Mouse (Mus musculus) heart, postnatal 4 days (tissue): ENCODE data around the gene Pcbp4. TPM values are rescaled to one million over a fixed set of nuclear protein-coding genes. Genes with fewer than 3 reads are reported as not detected.
A peak's percentile ranks its signal among the peaks of the same experiment; 100 is the strongest.

Experiments
- DNase-seq: peaks from one replicate; pipeline ENCODE4 v3.0.0; 2021
- total RNA-seq, 2 experiments: library from RNA; stranded (reverse); gene quantifications; 2 replicates each; pipeline ENCODE4 v1.2.3; 2021

Pcbp4 gene
- total RNA-seq, 2 experiments from 2014 or later: 96.8 to 101 TPM

- DNase-seq: peak; percentile 93
These were observed 5.7 kb upstream of the Pcbp4 start, which contains the start of the genes Abhd14b and Abhd14a for GRCm38 (mm10) chr9:106447348-106447747. Gene Abhd14b, plus strand, starts transcription at chr9:106447459. Gene Abhd14a, minus strand, starts transcription at chr9:106447678.

- DNase-seq: no peak
These were observed 5.1 kb upstream of the Pcbp4 start for GRCm38 (mm10) chr9:106447951-106448350.

DNA sequence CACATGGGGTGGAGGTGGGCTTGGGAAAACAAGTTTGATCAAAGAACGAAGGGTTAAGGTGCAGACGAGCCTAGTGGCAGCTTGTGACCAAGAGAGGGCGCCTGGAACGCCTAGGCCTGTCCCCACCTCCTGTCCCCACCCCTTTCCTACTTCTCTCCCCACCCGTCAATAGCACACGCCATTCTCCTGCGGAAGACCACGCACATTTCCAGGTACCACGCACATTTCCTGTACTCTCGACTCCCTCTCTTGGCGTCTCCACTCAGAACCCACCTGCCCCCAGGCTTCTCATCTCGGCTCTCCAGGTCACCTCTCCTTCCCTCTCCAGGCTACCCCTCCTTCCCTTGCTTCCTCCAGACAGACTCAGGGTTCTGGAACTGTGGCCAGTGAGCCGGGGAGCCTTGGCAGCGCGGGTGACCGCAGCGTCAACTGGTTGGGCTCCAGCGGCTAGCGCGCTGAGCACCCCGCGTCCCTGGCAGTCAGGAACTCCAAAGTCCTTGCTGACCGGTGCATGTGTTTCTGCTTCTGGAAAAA is 4.5 kb upstream of the Pcbp4 start:
- peak; percentile 81 for DNase-seq

DNA sequence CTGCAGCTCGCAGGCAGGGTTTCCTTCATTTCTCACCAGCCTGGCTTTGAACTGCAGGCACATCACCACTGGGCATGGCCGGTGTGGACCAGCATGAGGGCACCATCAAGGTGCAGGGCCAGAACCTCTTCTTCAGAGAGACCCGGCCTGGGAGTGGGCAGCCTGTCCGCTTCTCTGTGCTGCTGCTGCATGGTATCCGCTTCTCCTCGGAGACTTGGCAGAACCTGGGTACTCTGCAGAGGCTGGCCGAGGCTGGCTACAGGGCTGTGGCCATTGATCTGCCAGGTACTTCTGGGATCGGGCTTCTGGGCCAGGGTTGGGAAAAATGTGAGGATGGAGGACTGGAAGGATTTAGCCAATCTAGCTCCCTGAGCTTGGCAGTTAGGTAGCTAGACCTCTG is 3.1 kb upstream of the Pcbp4 start:
- DNase-seq: no peak

DNA sequence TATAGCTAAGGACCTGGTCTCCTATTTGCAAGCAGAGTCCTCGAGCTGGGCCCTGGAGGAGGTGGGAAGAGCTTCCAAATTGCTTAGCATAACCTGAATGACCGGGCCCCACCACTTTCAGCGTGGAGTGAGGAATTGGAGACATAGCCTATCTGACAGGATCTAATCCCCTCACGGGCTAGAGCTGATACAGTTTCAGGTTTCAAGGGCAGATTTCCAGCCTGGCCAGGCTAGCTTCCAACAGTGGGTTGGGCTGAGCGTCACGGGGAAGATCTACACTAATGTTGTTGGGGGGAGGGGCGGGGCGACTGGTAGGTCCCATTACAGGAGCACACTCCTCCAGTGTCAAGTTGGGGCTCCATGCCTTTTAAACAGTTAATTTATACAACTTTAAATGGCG is 2.4 kb upstream of the Pcbp4 start:
- peak; percentile 69 for DNase-seq

DNA sequence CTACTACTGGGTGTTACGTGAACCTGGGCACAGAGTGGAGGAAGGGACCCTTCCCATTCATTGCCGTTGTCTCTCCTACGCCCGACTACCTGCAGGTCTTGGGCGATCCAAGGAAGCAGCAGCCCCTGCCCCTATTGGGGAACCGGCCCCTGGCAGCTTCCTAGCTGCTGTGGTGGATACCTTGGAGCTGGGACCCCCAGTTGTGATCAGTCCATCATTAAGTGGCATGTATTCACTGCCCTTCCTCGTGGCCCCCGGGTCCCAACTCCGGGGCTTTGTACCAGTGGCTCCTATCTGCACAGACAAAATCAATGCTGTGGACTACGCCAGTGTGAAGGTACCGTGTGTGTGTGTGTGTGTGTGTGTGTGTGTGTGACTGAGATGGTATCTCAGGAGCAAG is 1.8 kb upstream of the Pcbp4 start:
- no peak for DNase-seq

GRCm38 (mm10) chr9:106451899-106452298 is 1.2 kb upstream of the Pcbp4 start:
- DNase-seq: no peak

DNA sequence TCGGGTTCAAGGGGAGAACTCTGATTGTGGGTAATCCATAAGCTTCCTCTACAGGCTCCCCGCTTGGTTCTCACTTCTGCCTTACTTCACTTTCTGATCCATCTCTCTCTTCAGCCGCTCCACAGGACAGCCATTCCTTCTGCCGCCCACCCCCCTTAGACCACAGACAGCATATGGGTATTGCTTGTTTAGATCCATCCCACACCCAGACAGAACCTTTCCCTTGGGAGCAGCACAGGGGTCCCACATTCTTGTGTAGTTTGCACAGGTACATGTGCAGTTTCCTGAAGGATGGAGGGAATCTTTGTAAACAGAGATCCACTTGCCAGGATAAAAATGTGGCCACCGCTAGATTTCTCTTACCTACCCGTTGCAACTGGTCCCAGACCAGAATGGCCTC is 740 bp upstream of the Pcbp4 start:
- no peak for DNase-seq

DNA sequence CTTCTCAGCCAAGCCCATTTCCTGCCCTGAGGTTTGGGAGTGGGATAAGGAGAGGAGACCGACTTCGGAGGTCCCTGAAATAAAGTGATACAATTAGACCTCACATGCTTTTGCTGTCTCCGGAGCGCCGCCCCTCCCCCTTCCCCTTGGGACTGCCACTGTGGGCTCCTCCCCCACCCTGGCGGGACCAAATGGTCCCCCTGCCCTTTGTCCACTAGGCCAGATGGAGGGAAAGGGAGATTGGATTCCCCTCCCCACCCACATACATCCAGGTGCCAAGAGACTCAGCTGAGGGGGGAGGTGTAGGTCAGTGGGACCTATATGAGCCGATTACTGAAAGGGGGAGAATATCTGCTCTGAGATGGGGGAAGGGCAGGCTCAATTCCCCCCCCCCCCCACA is 270 bp upstream of the Pcbp4 start:
- DNase-seq: peak; percentile 67

- peak; percentile 39 for DNase-seq
These were observed 1.1 kb downstream of the Pcbp4 start for GRCm38 (mm10) chr9:106454071-106454761.

GRCm38 (mm10) chr9:106454888-106455681 is 2.0 kb downstream of the Pcbp4 start:
- no peak for DNase-seq

DNA sequence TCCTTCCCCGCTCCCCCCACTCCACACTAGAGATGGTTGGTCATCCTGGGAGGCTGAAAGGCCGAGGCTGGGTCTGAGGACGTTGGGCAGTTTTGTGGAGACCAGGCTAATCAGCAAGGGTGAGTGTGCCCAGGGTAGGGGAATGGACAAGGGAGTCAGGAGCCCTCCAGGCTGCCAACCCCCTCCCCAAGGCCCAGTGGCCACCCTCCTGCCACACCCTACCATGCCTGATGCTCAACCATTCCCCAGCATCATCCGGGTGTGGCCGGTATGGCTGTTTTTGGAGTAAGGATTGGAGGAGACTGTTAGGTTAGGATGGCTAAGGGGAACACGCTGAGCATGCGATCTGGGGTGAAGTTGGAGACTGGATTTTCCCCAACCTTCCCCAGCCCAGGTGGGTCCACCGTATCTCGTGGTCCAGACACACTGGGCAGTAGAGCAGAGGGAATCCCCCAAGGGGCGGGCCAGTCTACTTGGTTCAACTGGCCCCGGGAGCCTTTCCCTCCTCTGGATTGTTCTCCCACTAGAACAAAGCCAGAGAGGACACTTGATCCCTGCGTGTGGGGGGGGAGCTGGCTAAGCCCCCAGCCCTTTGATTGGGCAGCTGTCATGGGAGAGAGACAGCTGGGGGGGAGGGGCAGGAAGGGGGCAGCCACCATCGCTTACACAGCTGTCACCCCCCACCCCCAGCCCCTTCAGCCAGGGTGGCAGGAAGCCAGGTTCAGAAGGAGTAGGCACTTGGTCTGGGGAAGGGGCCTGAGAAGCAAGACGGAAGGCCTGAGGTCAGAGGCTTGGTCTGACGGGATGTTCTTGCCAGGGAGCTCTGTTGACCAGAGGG is 3.5 kb downstream of the Pcbp4 start:
- peak; percentile 40 for DNase-seq

DNA sequence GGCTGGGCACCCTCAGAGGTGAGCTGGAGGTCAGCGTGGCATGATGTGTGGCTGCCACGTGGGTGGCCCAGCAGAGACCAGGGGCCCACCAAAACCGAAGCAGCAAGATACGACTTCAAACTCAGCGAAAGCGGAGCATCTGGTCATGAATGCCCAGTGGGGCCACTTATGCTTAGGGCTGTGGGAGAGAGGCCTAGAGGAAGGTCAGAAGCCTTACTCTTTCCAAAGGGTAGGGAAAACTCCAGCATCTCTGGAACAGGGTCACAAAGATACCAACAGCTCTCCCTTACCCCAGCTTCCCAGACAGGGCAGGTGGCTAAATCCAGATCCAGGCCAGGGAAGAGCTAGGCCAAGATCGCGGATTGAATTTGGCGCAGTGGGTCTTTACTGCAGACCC is 4.1 kb downstream of the Pcbp4 start:
- DNase-seq: no peak

GRCm38 (mm10) chr9:106457920-106458319 is 4.8 kb downstream of the Pcbp4 start:
- DNase-seq: peak; percentile 44

GRCm38 (mm10) chr9:106459946-106460345 is 6.9 kb downstream of the Pcbp4 start:
- no peak for DNase-seq

GRCm38 (mm10) chr9:106460401-106461025 is 7.4 kb downstream of the Pcbp4 start:
- no peak for DNase-seq

GRCm38 (mm10) chr9:106461026-106461415 is 7.9 kb downstream of the Pcbp4 start:
- no peak for DNase-seq

- DNase-seq: no peak
These were observed 8.7 kb downstream of the Pcbp4 start for GRCm38 (mm10) chr9:106461641-106462429.

- no peak for DNase-seq
These were observed 9.3 kb downstream of the Pcbp4 start for GRCm38 (mm10) chr9:106462430-106462800.

- DNase-seq: no peak
These were observed 10.3 kb downstream of the Pcbp4 start for GRCm38 (mm10) chr9:106463122-106464063.
